ENCODE assay signal across 8 mouse cellular contexts in the genomic region with DNA sequence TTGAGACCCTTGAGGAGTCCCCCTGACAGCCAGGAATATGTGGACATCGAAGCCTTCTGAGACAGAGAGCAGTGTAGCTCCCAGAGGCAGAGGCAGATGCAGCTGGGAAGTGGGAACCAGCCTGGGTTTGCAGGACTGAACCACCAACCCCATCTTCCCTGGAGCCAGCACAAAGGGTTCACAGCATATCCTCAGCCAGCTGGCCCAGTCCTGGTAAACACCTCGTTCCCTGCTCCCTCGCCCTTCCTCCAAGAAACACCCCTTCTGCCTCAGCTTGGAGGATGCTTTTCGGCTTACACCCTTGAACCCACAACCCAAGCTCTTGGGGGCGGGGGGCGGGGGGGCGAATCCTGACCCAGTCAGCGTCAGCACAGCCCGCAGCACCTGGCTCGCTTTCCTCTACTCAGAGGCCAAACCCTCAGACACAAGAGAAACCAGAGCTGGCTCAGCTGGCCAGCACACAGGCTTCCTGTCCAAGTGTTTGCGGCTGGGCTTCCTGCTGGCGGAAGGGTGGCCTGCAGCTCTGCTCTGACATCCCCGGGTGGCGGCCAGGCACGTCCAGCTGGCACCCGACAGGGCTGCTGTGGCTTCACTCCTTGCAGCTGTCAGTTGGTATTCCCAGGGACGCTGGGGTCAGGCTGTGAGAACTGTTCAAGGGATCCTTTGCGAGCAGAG.
DNase-seq lines count a peak whose midpoint lies in the region; ATAC-seq and TF ChIP-seq lines count a peak whose summit lies in the region.

No protein-coding gene starts in this region.

- ATAC-seq in forebrain, embryonic 11.5 days (replicated peaks; ENCODE audit: low FRiP score), result no peak
- peak; percentile 63 for ATAC-seq in heart, embryonic 14.5 days (ENCODE audit: insufficient number of reproducible peaks, insufficient read depth, low FRiP score, low read depth)
- ATAC-seq in kidney, embryonic 15.5 days (replicated peaks; ENCODE audit: low FRiP score), result peak; percentile 71
- ATAC-seq in midbrain, embryonic 14.5 days (ENCODE audit: low FRiP score, low TSS enrichment), result no peak; the same call in 1 of the 2 replicates

- WGBS in forebrain, embryonic 11.5 days, result 28% methylated on average over 18 of the region's 18 CpGs
- 18% methylated on average over 18 of the region's 18 CpGs for WGBS in heart, embryonic 14.5 days
- WGBS in kidney, embryonic 15.5 days, result 11% methylated on average over 18 of the region's 18 CpGs
- 22% methylated on average over 18 of the region's 18 CpGs for WGBS in midbrain, embryonic 14.5 days

- no peak overlapping the region for H3K4me2 ChIP-seq in forebrain, embryonic 11.5 days (ENCODE audit: low read depth, low read length, severe bottlenecking)
- H3K4me2 ChIP-seq in heart, embryonic 14.5 days (ENCODE audit: low read length), result peak overlapping the region; percentile 37
- H3K4me2 ChIP-seq in kidney, embryonic 15.5 days, result peak overlapping the region; percentile 32; the same call in 1 of the 2 replicates
- no peak overlapping the region for H3K4me2 ChIP-seq in midbrain, embryonic 14.5 days (ENCODE audit: low read length)

- TF ChIP-seq CTCF in testis, adult 2 months (IDR thresholded peaks at IDR 0.05; ENCODE audit: control insufficient read depth, insufficient read depth, insufficient replicate concordance, low read depth, low read length), result 0 out of 2 replicates have a peak, but pooled peaks have one; percentile 20

- H3K27me3 ChIP-seq in forebrain, embryonic 11.5 days (ENCODE audit: control insufficient read depth, insufficient read depth, low read length), result peaks cover 17% of the 10 kb centered on the region
- H3K27me3 ChIP-seq in heart, embryonic 14.5 days (ENCODE audit: control insufficient read depth, insufficient read depth, low read length), result no peaks in the 10 kb centered on the region
- H3K27me3 ChIP-seq in kidney, embryonic 15.5 days, result peaks cover 10% of the 10 kb centered on the region
- H3K27me3 ChIP-seq in midbrain, embryonic 14.5 days (ENCODE audit: control insufficient read depth, insufficient read depth, low read length), result peaks cover 42% of the 10 kb centered on the region
- H3K27me3 ChIP-seq in testis, adult 2 months (ENCODE audit: control insufficient read depth, insufficient read depth, low read length), result no peaks in the 10 kb centered on the region

- H3K9me3 ChIP-seq in forebrain, embryonic 11.5 days (ENCODE audit: control insufficient read depth, low read length), result no peaks in the 10 kb centered on the region
- no peaks in the 10 kb centered on the region for H3K9me3 ChIP-seq in heart, embryonic 14.5 days (ENCODE audit: control insufficient read depth, low read length)
- no peaks in the 10 kb centered on the region for H3K9me3 ChIP-seq in kidney, embryonic 15.5 days (replicated peaks)
- no peaks in the 10 kb centered on the region for H3K9me3 ChIP-seq in midbrain, embryonic 14.5 days (ENCODE audit: control insufficient read depth, low read length)

- no peaks in the 10 kb centered on the region for H3K36me3 ChIP-seq in forebrain, embryonic 11.5 days (ENCODE audit: control insufficient read depth, insufficient read depth, low read length)
- no peaks in the 10 kb centered on the region for H3K36me3 ChIP-seq in heart, embryonic 14.5 days (ENCODE audit: control insufficient read depth, insufficient read depth, low read length)
- H3K36me3 ChIP-seq in kidney, embryonic 15.5 days, result no peaks in the 10 kb centered on the region
- H3K36me3 ChIP-seq in midbrain, embryonic 14.5 days (ENCODE audit: control insufficient read depth, insufficient read depth, low read length), result no peaks in the 10 kb centered on the region
- H3K36me3 ChIP-seq in testis, adult 2 months (ENCODE audit: control insufficient read depth, insufficient read depth, low read length), result no peaks in the 10 kb centered on the region

- TF ChIP-seq POLR2A in testis, adult 2 months (IDR thresholded peaks at IDR 0.05; ENCODE audit: control insufficient read depth, low read depth, low read length), result peak; percentile 20; the same call in 1 of the 2 replicates

- no peak overlapping the region for H3K27ac ChIP-seq in forebrain, embryonic 11.5 days (ENCODE audit: low read depth, low read length)
- peak overlapping the region; percentile 66 to 82 for H3K27ac ChIP-seq in heart, embryonic 14.5 days (replicated peaks in 1 of 2; ENCODE audit: control insufficient read depth in 1 of 2, insufficient read depth in 1 of 2, low read depth in 2 of 2, low read length in 2 of 2)
- H3K27ac ChIP-seq in kidney, embryonic 15.5 days, result peak overlapping the region; percentile 88
- H3K27ac ChIP-seq in midbrain, embryonic 14.5 days (replicated peaks; ENCODE audit: low read depth, low read length), result no peak overlapping the region
- peak overlapping the region; percentile 68 for H3K27ac ChIP-seq in testis, adult 2 months (ENCODE audit: control insufficient read depth, insufficient read depth, low read depth, low read length)

- peaks cover 5% of the 10 kb centered on the region for H3K4me1 ChIP-seq in forebrain, embryonic 11.5 days (replicated peaks; ENCODE audit: control insufficient read depth, insufficient read depth, low read length)
- H3K4me1 ChIP-seq in heart, embryonic 14.5 days (ENCODE audit: control insufficient read depth in 2 of 2, insufficient read depth in 2 of 2, low read length in 2 of 2), result peaks cover 43 to 54% of the 10 kb centered on the region in 2 experiments
- H3K4me1 ChIP-seq in kidney, embryonic 15.5 days, result peaks cover 72% of the 10 kb centered on the region
- no peaks in the 10 kb centered on the region for H3K4me1 ChIP-seq in midbrain, embryonic 14.5 days (ENCODE audit: control insufficient read depth, insufficient read depth, low read length)
- H3K4me1 ChIP-seq in testis, adult 2 months (ENCODE audit: control insufficient read depth, insufficient read depth, low read length), result peaks cover 17% of the 10 kb centered on the region

- H3K9ac ChIP-seq in forebrain, embryonic 11.5 days (ENCODE audit: low read length), result no peak overlapping the region
- H3K9ac ChIP-seq in heart, embryonic 14.5 days (ENCODE audit: low read length), result peak overlapping the region; percentile 16
- 0 out of 2 replicates have a peak overlapping the region, but pooled peaks have one; percentile 26 for H3K9ac ChIP-seq in kidney, embryonic 15.5 days
- no peak overlapping the region for H3K9ac ChIP-seq in midbrain, embryonic 14.5 days (replicated peaks; ENCODE audit: low read length)

- DNase-seq in ovary, postnatal 36 days (ENCODE audit: low spot score), result peak; percentile 69
- DNase-seq in ovary, postnatal 14 days (ENCODE audit: low spot score), result no peak
- peak; percentile 67 for DNase-seq in forebrain, embryonic 11.5 days (ENCODE audit: low spot score)
- peak; percentile 57 for DNase-seq in liver
- DNase-seq in midbrain, embryonic 14.5 days, result peak; percentile 58

- no peak overlapping the region for H3K4me3 ChIP-seq in forebrain, embryonic 11.5 days (ENCODE audit: low read depth, low read length)
- H3K4me3 ChIP-seq in heart, embryonic 14.5 days (ENCODE audit: control insufficient read depth in 1 of 2, insufficient read depth in 1 of 2, low read depth in 1 of 2, low read length in 2 of 2), result no peak overlapping the region
- H3K4me3 ChIP-seq in kidney, embryonic 15.5 days (replicated peaks), result no peak overlapping the region
- no peak overlapping the region for H3K4me3 ChIP-seq in midbrain, embryonic 14.5 days (replicated peaks; ENCODE audit: low read depth, low read length)
- H3K4me3 ChIP-seq in testis, adult 2 months (ENCODE audit: control insufficient read depth, low read depth, low read length), result no peak overlapping the region

Comparison
In these comparisons a context has a peak if more than half of its experiments do, and no peak if none do; other contexts are left out.
1. ATAC-seq: peak in heart, embryonic 14.5 days (single experiment) and kidney, embryonic 15.5 days (single experiment); none in forebrain, embryonic 11.5 days (single experiment) and midbrain, embryonic 14.5 days (single experiment).
2. H3K27ac ChIP-seq: peak in heart, embryonic 14.5 days (2 of 2), kidney, embryonic 15.5 days (single experiment) and testis, adult 2 months (single experiment); none in forebrain, embryonic 11.5 days (single experiment) and midbrain, embryonic 14.5 days (single experiment).
3. H3K4me2 ChIP-seq: peak in heart, embryonic 14.5 days (single experiment) and kidney, embryonic 15.5 days (single experiment); none in forebrain, embryonic 11.5 days (single experiment) and midbrain, embryonic 14.5 days (single experiment).
4. H3K9ac ChIP-seq: peak in heart, embryonic 14.5 days (single experiment) and kidney, embryonic 15.5 days (single experiment); none in forebrain, embryonic 11.5 days (single experiment) and midbrain, embryonic 14.5 days (single experiment).